Mouse (Mus musculus) lung, embryonic 16.5 days (tissue): Measurements from ENCODE around the gene 9130409I23Rik. TPM values are rescaled to one million over a fixed set of nuclear protein-coding genes. Genes with fewer than 3 reads are reported as not detected.

ENCODE experiments used
- ATAC-seq: fragments of 200-750 bp; cut with Nextera tagmentation; 2 replicates; pipeline ENCODE4 v1.8.0; 2017; ENCODE audit warnings: low read depth, mild to moderate bottlenecking, moderate library complexity
- H3K27ac ChIP-seq: fragments of 300-500 bp; sonication (generic); 2 replicates; pipeline ENCODE4 v1.5.1; 2014; ENCODE audit warnings: mild to moderate bottlenecking, control low read depth, low read length
- H3K27me3 ChIP-seq: fragments of 300-500 bp; sonication (generic); 2 replicates; pipeline ENCODE4 v1.6.1; 2014; ENCODE audit warnings: low read depth, low read length, mixed read lengths; ENCODE audit not compliant: control insufficient read depth, insufficient read depth
- H3K36me3 ChIP-seq: fragments of 300-500 bp; sonication (generic); 2 replicates; pipeline ENCODE4 v1.6.1; 2014; ENCODE audit warnings: low read length; ENCODE audit not compliant: control insufficient read depth, insufficient read depth
- H3K4me1 ChIP-seq: fragments of 300-500 bp; sonication (generic); replicated peaks from 2 replicates; pipeline ENCODE4 v1.6.1; 2014; ENCODE audit warnings: low read length, mixed read lengths; ENCODE audit not compliant: control insufficient read depth, insufficient read depth
- H3K4me2 ChIP-seq: fragments of 300-500 bp; sonication (generic); 2 replicates; pipeline ENCODE4 v1.6.1; 2014; ENCODE audit warnings: low read depth, low read length, control low read depth
- H3K4me3 ChIP-seq: fragments of 300-500 bp; sonication (generic); 2 replicates; pipeline ENCODE4 v1.5.1; 2014; ENCODE audit warnings: mild to moderate bottlenecking, low read length, control low read depth
- H3K9ac ChIP-seq: fragments of 300-500 bp; sonication (generic); 2 replicates; pipeline ENCODE4 v1.6.1; 2014; ENCODE audit warnings: low read length, control low read depth
- H3K9me3 ChIP-seq: fragments of 300-500 bp; sonication (generic); 2 replicates; pipeline ENCODE4 v1.6.1; 2016; ENCODE audit warnings: low read length; ENCODE audit not compliant: control insufficient read depth
- WGBS: fragments of 180-500 bp; shearing (Covaris S2); extraction: QIAGEN DNeasy Blood & Tissue Kit; methylation state at CpG from one replicate; pipeline ENCODE4 v1.1.7; 2014; 5-methylcytosine and 5-hydroxymethylcytosine counted together
- polyA plus RNA-seq: library from polyadenylated mRNA; unstranded; fragments of >200 nt; fragmentation: Nextera tagmentation; extraction: Ambion mirVana; gene quantifications from 2 replicates; pipeline ENCODE4 v1.2.1, GENCODE M21; 2015

Gene 9130409I23Rik
- polyA plus RNA-seq = not detected in 2 replicates

GRCm38 (mm10) chr1:181050937-181051336 lies at the start of gene 9130409I23Rik:
9130409I23Rik (plus strand) TSS chr1:181051237.
- Histone ChIP-seq H3K9me3 (no peaks in the 10 kb centered on the region), H3K27ac (no peak within 1 kb of the TSS), H3K4me1 (no peaks in the 10 kb centered on the region), H3K4me2 (no peak within 1 kb of the TSS), H3K36me3 (no peaks in the 10 kb centered on the region), H3K27me3 (no peaks in the 10 kb centered on the region), H3K9ac (no peak within 1 kb of the TSS), H3K4me3 (no peak within 1 kb of the TSS)
- WGBS = 68% methylated on average over 6 of the region's 6 CpGs
- ATAC-seq = no peak

GRCm38 (mm10) chr1:181001621-181002020 lies 49.4 kb upstream of the 9130409I23Rik start:
- no peak overlapping the region for H3K4me2 ChIP-seq
- H3K27ac ChIP-seq = no peak overlapping the region
- 86% methylated on average over 3 of the region's 3 CpGs for WGBS
- ATAC-seq = no peak
- H3K4me1 ChIP-seq = no peaks in the 10 kb centered on the region
- H3K4me3 ChIP-seq = no peak overlapping the region
- no peaks in the 10 kb centered on the region for H3K27me3 ChIP-seq
- no peaks in the 10 kb centered on the region for H3K9me3 ChIP-seq
- no peaks in the 10 kb centered on the region for H3K36me3 ChIP-seq
- H3K9ac ChIP-seq = no peak overlapping the region

- Histone ChIP-seq H3K36me3 (no peaks in the 10 kb centered on the region), H3K4me1 (no peaks in the 10 kb centered on the region), H3K27ac (no peak overlapping the region), H3K4me3 (no peak overlapping the region), H3K27me3 (no peaks in the 10 kb centered on the region), H3K9ac (no peak overlapping the region), H3K4me2 (no peak overlapping the region), H3K9me3 (no peaks in the 10 kb centered on the region)
- ATAC-seq = no peak
- 71% methylated on average over 2 of the region's 2 CpGs for WGBS
These were observed 47.2 kb upstream of the 9130409I23Rik start for GRCm38 (mm10) chr1:181003790-181004189.

- H3K9me3 ChIP-seq = no peaks in the 10 kb centered on the region
- H3K4me2 ChIP-seq = no peak overlapping the region
- no peaks in the 10 kb centered on the region for H3K27me3 ChIP-seq
- H3K36me3 ChIP-seq = no peaks in the 10 kb centered on the region
- no peak overlapping the region for H3K27ac ChIP-seq
- no peaks in the 10 kb centered on the region; the same call in 1 of the 2 replicates for H3K4me1 ChIP-seq
- 72% methylated on average over 8 of the region's 8 CpGs for WGBS
- no peak overlapping the region for H3K4me3 ChIP-seq
- no peak overlapping the region for H3K9ac ChIP-seq
- ATAC-seq = no peak
These were observed 45.7 kb upstream of the 9130409I23Rik start for GRCm38 (mm10) chr1:181005331-181005730.

DNA sequence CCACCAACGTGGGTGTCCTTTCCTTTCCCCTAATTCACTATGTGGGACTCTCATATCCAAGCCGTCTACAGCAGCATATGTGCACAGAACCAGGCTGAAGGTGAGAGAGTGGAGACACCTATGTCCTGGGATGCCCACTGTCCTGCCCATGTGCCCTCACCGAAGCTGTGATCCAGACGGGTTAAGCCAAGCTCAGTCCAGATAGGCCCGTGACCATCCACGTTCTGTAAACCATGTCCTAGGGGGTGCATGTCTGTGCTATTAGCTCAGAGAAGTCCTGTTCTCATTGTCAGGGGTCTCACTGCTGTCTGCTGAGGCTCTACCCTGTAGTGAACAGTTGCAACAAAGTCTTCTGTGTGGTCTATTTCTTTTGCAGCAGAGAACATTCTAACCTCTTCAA lies 43.2 kb upstream of the 9130409I23Rik start:
- WGBS = 85% methylated on average over 6 of the region's 6 CpGs
- Histone ChIP-seq H3K36me3 (no peaks in the 10 kb centered on the region), H3K4me2 (no peak overlapping the region), H3K9ac (no peak overlapping the region), H3K4me1 (peaks cover 4% of the 10 kb centered on the region; the same call in 1 of the 2 replicates), H3K27me3 (no peaks in the 10 kb centered on the region), H3K4me3 (no peak overlapping the region), H3K27ac (no peak overlapping the region), H3K9me3 (no peaks in the 10 kb centered on the region)
- ATAC-seq = no peak

GRCm38 (mm10) chr1:181008266-181008665 lies 42.8 kb upstream of the 9130409I23Rik start:
- no peak overlapping the region for H3K4me2 ChIP-seq
- H3K9me3 ChIP-seq = no peaks in the 10 kb centered on the region
- no peaks in the 10 kb centered on the region for H3K36me3 ChIP-seq
- no peak overlapping the region for H3K4me3 ChIP-seq
- H3K4me1 ChIP-seq = peaks cover 4% of the 10 kb centered on the region; the same call in 1 of the 2 replicates
- H3K9ac ChIP-seq = no peak overlapping the region
- H3K27ac ChIP-seq = no peak overlapping the region
- no peak for ATAC-seq
- no peaks in the 10 kb centered on the region for H3K27me3 ChIP-seq
- 91% methylated on average over 2 of the region's 2 CpGs for WGBS

- ATAC-seq = no peak
- Histone ChIP-seq H3K36me3 (no peaks in the 10 kb centered on the region), H3K4me3 (no peak overlapping the region), H3K9me3 (no peaks in the 10 kb centered on the region), H3K4me1 (peaks cover 4% of the 10 kb centered on the region; the same call in 1 of the 2 replicates), H3K9ac (no peak overlapping the region), H3K27me3 (no peaks in the 10 kb centered on the region), H3K4me2 (no peak overlapping the region), H3K27ac (no peak overlapping the region)
- 79% methylated on average over 4 of the region's 4 CpGs for WGBS
These were observed 41.9 kb upstream of the 9130409I23Rik start for GRCm38 (mm10) chr1:181009011-181009590.

DNA sequence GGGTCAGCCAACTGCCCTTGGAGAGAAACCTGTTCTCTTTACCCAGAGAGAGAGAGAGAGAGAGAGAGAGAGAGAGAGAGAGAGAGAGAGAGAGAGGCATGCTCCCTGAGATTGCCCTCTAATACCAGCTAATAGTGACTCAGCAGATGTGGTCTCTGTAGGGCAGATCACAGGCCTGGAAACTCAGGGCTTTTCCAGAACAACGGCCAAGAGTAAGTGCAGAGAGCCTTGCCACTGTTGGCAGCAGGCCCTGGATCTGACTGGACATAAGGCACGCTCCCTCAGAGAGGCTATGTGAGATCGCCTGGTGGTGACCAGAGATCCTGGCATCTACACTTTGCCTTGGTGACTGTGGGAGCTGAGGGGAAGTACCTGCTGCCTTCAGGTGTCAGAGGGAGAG lies 41.3 kb upstream of the 9130409I23Rik start:
- no peaks in the 10 kb centered on the region for H3K9me3 ChIP-seq
- WGBS = 56% methylated on average over 3 of the region's 3 CpGs
- H3K27ac ChIP-seq = no peak overlapping the region
- peaks cover 4% of the 10 kb centered on the region; the same call in 1 of the 2 replicates for H3K4me1 ChIP-seq
- H3K36me3 ChIP-seq = no peaks in the 10 kb centered on the region
- H3K4me3 ChIP-seq = no peak overlapping the region
- ATAC-seq = peak; percentile 45; the same call in 1 of the 2 replicates
- H3K27me3 ChIP-seq = no peaks in the 10 kb centered on the region
- no peak overlapping the region for H3K4me2 ChIP-seq
- no peak overlapping the region for H3K9ac ChIP-seq

DNA sequence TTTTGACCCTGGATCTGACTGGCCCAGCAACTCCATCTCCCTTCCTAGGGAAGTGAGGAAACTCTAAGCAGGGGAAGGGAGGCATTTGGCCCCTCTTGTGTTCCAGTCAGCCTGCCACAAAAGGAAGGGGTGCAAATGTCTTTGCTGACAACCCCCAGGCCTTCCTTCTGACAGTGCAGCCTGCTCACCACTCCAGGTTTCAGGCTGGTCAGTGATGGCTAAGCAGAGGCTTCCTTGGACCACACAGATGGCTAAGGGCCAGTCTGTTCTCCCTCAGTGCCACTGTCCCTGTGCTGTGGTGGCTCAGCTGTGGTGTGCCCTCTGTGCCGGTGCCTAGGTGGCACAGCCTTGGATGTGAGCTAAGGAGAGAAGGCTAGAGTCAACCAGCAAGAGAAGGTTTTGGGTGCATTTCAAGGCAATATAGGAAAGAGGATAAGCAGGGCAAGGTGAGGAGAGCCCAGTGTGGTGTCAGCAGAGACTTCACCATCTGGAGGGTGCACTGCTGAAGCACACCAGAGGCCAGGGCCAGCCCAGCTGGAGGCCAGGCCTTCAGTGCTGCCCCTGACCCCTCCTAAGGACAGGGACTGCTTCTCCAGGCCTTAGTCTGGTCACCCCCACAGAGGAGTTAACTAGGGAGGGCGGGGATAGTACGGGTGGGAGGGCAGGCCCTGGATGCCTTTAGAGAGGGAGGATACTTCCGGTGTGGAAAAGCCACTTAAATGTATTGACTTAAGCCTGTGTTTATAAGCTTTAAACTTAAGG lies 40.7 kb upstream of the 9130409I23Rik start:
- Histone ChIP-seq H3K36me3 (no peaks in the 10 kb centered on the region), H3K9me3 (no peaks in the 10 kb centered on the region), H3K4me3 (no peak overlapping the region), H3K4me2 (no peak overlapping the region), H3K4me1 (peaks cover 9% of the 10 kb centered on the region), H3K9ac (no peak overlapping the region), H3K27me3 (no peaks in the 10 kb centered on the region), H3K27ac (no peak overlapping the region)
- 49% methylated on average over 4 of the region's 4 CpGs for WGBS
- ATAC-seq = peak; percentile 36; the same call in 1 of the 2 replicates
